Mouse (Mus musculus): ENCODE data around the gene Aldh1a1. TPM values are rescaled to one million over a fixed set of nuclear protein-coding genes. Genes with fewer than 3 reads are reported as not detected.
"Not testable (repeated sequence)": the region's sequence is repeated elsewhere in the genome, so short reads cannot be mapped to it uniquely, and the experiment has no call there.

The Aldh1a1 gene
- total RNA-seq (2017), result 7.9 to 14.9 TPM (median 8.8 TPM) in 3 replicates

DNA sequence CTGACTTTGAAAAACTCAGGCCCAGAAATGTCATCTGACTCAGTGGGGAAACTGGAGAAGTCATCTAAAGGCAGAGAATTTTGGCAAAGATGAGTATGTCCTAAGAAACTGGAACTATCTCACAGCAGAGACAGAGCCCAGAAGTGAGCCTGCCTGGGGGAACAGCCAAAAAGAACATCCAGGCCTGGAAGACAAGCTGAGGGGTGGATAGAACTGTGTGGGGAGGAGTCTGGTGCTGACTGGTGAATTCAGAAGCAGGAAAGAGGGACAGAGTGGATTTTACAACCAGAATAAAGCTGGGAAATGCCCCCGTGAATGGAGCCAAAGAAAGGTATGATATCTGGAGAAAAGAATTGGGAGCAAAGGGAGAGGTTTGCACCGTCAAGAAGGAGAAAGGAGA lies at the start of gene Aldh1a1:
Gene Aldh1a1, plus strand, starts transcription at position 225 of the 400 bp plus-strand sequence.
- ATAC-seq (replicated peaks; ENCODE audit: insufficient number of reproducible peaks, low FRiP score, low TSS enrichment, poor library complexity, severe bottlenecking), result no peak

DNA sequence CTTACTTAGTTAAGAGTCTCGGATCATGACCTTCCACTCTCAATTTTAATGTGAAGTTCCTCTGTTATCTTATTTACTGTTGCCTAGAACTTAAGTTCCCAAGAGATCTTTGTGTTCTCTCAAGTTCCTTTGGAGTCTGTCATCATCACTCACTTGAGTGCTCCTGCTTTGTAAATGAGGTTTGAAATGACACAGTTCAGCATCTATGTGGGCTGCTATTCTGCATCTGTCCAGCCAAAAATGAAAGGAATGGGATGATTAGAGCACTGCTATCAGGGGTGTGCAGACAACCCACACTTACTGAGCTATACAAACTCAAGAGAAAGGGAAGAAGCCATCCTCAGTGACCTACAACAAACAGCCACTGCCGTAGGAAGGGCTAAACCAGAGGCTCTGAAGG lies 44.7 kb upstream of the Aldh1a1 start:
- no peak for ATAC-seq (replicated peaks; ENCODE audit: insufficient number of reproducible peaks, low FRiP score, low TSS enrichment, poor library complexity, severe bottlenecking)

- ATAC-seq (replicated peaks; ENCODE audit: insufficient number of reproducible peaks, low FRiP score, low TSS enrichment, poor library complexity, severe bottlenecking), result no peak
Observed at GRCm38 (mm10) chr19:20449546-20449945, 43.0 kb upstream of the Aldh1a1 start.

- no peak for ATAC-seq (replicated peaks; ENCODE audit: insufficient number of reproducible peaks, low FRiP score, low TSS enrichment, poor library complexity, severe bottlenecking)
Observed at GRCm38 (mm10) chr19:20451045-20451444, 41.5 kb upstream of the Aldh1a1 start.

DNA sequence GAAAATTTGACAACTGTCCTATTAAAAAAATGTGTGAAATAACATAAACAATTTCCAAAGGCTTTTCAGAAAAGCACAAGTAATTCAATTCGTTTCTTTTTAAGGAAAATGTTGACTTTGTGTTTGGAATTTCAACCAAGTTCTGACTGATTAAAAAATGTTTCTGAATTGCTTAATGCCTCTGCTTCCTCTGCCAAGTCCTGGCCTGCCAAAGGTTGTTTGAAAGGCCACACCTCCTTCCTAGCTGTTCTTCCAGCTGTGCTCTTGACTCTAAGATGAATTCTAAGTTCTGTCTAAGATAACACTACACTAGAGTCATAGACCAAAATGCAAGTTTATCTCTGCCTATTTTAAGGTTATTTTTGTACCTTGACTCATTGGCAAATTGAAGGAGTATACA lies 8.0 kb upstream of the Aldh1a1 start:
- ATAC-seq (replicated peaks; ENCODE audit: insufficient number of reproducible peaks, low FRiP score, low TSS enrichment, poor library complexity, severe bottlenecking), result no peak

- ATAC-seq (replicated peaks; ENCODE audit: insufficient number of reproducible peaks, low FRiP score, low TSS enrichment, poor library complexity, severe bottlenecking), result no peak
Observed at GRCm38 (mm10) chr19:20491950-20492349, 565 bp upstream of the Aldh1a1 start.

GRCm38 (mm10) chr19:20496476-20496875 lies 4.0 kb downstream of the Aldh1a1 start:
- ATAC-seq (replicated peaks; ENCODE audit: insufficient number of reproducible peaks, low FRiP score, low TSS enrichment, poor library complexity, severe bottlenecking), result no peak

DNA sequence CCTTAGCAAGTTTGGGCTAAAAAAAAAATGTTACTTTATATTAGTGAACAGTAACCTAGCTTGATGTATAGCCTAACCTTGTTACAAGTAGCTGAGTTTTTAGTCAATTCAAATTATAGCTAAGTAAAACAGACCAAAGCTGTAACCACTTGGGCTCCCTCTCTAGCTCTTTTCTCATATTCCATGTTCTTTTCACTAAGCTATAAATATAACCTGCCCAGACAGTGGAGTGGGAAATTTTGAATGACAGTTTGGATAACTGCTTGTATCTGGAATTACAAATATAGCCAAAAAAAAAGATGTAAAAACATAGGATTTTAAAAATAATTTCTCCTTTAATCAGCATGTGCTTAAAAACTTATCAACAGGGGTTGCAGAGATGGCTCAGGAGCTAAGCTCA lies 12.8 kb downstream of the Aldh1a1 start:
- ATAC-seq (replicated peaks; ENCODE audit: insufficient number of reproducible peaks, low FRiP score, low TSS enrichment, poor library complexity, severe bottlenecking), result no peak

- ATAC-seq (replicated peaks; ENCODE audit: insufficient number of reproducible peaks, low FRiP score, low TSS enrichment, poor library complexity, severe bottlenecking), result no peak
Observed at GRCm38 (mm10) chr19:20506936-20507615, 14.6 kb downstream of the Aldh1a1 start.

DNA sequence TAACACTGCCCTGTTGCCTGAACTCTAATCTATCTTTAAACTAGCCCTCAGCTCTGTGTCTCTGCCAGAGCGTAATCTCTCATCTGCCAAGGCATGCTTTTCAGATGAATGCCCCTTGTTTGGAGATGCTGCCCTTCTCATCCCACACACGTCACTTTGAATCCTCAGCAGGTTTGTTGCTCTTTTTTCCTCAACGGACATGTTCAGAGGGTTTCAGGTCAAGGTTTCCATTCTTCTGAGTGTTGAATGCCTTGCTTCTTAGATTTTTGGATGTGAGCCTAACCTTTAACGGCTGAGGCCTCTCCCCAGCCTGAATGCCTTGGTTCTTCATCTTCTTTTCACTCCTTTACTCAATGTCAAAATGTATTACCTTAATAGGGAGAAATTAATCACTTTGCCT lies 16.1 kb downstream of the Aldh1a1 start:
- no peak for ATAC-seq (replicated peaks; ENCODE audit: insufficient number of reproducible peaks, low FRiP score, low TSS enrichment, poor library complexity, severe bottlenecking)

DNA sequence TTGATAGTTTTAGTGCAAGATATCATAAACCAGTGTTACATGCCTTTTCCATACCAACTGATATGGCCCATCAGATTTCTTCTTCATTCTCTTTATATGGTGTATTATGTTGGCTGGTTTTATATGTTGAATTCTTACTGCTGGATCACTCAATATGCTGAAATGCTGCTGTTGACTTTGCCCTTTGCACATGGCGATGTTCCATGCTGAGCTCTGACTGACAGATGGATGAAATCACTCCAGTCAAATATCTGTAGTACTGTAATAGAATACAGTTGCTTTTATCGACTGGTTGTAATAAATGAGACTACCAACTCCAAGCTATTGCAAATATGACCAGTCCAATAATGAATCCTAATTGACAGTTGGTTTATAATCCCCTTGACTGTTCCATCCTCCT lies 19.5 kb downstream of the Aldh1a1 start:
- no peak for ATAC-seq (replicated peaks; ENCODE audit: insufficient number of reproducible peaks, low FRiP score, low TSS enrichment, poor library complexity, severe bottlenecking)

DNA sequence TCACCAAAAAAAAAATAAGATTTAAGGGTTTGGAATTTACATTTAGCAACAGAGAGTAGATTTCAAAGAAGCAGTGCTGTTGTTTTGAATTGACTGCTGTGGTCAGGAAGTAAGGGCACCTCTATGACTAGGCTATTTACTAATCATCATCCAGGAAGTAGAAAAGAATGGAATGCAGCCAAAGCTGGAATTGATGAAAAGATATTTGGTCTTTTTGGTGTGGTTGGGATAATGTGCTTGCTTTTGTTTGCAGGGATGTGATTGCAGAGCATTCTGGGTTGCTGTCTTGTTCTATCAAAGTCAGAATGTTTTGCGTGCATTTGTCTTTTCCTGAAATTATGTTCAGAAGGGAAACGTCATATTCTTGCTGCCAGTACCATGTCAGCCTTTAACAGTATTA lies 20.7 kb downstream of the Aldh1a1 start:
- ATAC-seq (replicated peaks; ENCODE audit: insufficient number of reproducible peaks, low FRiP score, low TSS enrichment, poor library complexity, severe bottlenecking), result no peak

DNA sequence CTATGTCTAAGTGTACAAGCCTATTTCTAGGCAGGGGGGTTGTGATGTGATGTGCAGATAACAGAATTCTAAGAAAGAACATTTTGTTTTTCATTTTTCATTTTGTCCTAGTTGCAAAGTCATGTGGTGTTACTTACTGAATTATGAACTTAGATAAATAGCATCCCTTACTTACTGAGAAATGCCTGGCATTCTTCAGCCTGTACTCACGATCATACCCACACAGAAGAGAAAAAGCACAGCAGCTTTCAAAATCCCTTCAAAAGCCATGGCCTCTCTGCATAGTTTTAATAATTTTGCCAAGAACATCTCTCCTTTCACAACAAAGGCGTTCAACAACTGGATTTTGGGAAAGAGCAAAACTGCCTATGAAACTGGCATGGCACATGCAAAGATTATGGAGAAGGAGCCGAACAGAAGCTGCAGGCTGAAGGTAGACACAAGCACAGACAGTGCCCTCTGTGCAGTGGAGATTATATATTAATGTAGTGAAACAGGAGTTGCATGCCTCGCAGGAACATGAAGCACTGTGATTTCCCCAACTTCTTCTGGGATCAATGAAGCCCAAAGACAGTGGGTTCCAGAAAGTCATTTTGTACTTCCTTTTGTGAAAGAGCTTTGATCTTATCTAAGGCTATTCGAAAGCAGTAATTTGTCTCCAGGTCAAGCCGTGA lies 21.3 kb downstream of the Aldh1a1 start:
- no peak for ATAC-seq (replicated peaks; ENCODE audit: insufficient number of reproducible peaks, low FRiP score, low TSS enrichment, poor library complexity, severe bottlenecking)

DNA sequence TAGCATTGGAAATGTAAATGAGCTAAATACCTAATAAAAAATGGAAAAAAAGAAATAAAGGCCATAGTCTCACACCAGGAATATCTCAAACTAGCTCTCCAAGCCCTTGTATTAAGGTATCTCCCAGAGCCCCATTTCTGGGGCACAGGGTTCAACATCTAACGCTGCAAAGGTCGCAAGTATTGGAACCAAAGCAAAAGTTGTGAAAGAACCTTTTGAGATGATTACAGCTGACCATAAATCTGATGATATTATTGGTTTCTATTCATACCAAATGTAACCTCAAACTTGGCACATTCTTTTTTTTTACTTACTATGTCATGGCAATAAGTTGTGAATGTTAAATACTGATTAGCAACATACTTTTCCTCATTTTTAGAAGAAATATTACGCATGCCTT lies 24.0 kb downstream of the Aldh1a1 start:
- no peak for ATAC-seq (replicated peaks; ENCODE audit: insufficient number of reproducible peaks, low FRiP score, low TSS enrichment, poor library complexity, severe bottlenecking)

DNA sequence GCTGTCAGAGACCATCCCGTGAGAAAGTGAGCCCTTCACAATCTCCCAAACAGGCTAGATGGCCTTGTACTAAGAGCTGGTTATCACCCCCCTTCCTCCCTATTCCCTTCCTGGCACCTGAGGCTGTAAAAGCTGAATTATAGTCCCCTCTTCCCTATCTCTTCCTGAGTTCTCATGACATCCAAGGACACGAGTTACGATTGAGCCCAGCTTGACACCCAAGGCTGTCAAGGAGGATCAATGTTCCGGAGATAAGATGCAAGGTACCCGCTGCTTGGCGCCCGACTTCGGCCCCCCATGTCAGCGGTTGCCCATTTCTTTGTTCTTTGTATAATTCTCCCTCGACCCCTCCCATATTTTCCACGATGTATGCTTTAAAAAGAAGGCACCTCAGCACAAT lies 36.6 kb downstream of the Aldh1a1 start:
- not testable (repeated sequence) for ATAC-seq (replicated peaks; ENCODE audit: insufficient number of reproducible peaks, low FRiP score, low TSS enrichment, poor library complexity, severe bottlenecking)

DNA sequence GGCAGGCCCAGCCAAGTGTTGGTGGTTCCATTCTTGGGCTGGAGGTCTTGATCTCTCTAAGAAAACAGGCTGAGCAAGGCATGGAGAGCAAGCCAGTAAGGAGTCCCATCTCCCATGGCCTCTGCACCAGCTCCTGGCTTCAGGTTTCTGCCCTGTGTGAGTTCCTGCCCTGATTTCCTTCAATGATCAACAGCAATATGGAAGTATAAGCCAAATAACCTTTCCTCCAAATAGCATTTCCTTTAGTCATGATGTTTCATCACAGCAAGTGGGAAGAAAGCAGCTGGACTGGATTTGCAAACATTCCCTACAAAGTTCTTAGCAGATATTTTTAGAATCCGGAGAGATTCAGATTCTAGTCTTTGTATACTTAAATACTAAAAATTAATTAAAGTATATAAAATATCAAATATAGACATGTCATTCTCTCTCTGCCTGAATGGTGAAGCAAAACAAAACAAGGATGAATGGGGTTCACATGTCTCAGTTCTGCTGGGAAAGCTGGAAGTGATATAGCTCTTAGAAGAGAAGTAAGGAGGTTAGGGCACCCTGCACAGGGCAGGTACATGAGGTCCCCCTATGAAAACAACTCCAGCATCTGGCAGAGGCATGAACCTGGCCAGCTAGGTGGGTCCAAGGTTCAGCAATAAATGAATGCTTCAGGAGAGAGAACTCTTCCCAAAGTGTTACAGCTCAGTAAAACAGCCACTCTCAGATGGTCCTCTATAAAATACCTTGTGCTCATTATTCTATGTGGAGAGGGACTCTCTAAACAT lies 37.6 kb downstream of the Aldh1a1 start:
- no peak for ATAC-seq (replicated peaks; ENCODE audit: insufficient number of reproducible peaks, low FRiP score, low TSS enrichment, poor library complexity, severe bottlenecking)

DNA sequence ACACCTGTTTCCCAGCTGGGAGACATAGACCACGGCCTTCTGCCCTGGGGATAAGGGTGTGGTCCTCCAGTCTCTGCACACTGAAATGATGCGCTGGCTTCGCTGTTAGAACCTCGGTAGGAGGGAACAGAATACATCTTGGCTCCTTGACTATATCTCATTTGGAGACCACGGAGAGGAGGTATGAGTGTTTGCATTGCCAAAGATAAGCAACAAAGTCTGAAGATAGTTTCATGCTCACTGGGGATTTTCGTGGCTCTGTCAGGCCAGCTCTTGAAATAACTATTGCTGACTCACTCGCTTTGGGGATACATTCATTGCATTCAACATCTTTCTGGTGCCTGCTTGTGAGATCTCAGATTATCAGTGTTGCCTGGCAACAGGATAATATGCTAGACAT lies 44.0 kb downstream of the Aldh1a1 start:
- ATAC-seq (replicated peaks; ENCODE audit: insufficient number of reproducible peaks, low FRiP score, low TSS enrichment, poor library complexity, severe bottlenecking), result no peak

DNA sequence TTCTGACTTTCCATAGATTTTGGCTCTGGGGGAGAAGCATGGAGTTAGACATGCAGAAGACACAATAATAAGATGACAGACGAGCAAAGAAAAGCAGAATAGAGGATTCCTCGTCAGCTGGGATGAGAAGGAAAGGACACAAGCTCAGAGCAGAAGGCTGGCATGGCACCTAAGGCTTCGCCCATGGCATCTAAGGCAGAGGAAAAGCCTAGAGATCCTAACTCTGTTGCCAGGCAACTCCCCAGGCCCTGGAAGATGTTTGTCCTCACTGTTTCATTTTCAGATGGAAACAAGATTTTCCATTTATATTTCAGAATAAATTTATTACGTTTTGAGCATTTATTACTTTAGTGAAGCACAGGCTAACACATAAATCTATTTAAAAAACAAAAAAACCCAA lies 48.5 kb downstream of the Aldh1a1 start:
- ATAC-seq (replicated peaks; ENCODE audit: insufficient number of reproducible peaks, low FRiP score, low TSS enrichment, poor library complexity, severe bottlenecking), result no peak

- ATAC-seq (replicated peaks; ENCODE audit: insufficient number of reproducible peaks, low FRiP score, low TSS enrichment, poor library complexity, severe bottlenecking), result no peak
Observed at GRCm38 (mm10) chr19:20541924-20542323, 49.4 kb downstream of the Aldh1a1 start.

DNA sequence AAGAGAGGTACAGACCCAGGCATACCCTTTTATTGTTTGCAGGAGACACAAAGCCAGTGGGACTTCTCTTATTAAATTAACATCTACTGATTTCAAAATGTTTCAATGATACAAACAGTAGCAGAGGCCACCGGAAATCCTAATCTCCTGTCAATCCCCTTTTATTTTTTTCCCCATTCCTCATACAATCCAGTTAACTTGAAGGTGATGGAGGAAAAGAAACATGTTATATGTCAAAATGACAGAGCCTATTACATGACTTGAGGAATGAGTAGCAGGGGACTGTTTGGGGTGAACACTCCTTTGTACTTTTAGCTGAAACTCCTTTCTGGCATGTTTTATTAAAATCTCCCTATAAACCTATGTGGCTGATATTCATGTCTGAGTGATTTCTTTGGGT lies 51.3 kb downstream of the Aldh1a1 start:
- no peak for ATAC-seq (replicated peaks; ENCODE audit: insufficient number of reproducible peaks, low FRiP score, low TSS enrichment, poor library complexity, severe bottlenecking)
